Mouse (Mus musculus) heart, adult 11 months (tissue): ENCODE measurements around the gene Cdkn1c.

ENCODE experiments used
- DNase-seq: peaks from one replicate; pipeline ENCODE4 v3.0.0; 2022

Gene Cdkn1c

DNA sequence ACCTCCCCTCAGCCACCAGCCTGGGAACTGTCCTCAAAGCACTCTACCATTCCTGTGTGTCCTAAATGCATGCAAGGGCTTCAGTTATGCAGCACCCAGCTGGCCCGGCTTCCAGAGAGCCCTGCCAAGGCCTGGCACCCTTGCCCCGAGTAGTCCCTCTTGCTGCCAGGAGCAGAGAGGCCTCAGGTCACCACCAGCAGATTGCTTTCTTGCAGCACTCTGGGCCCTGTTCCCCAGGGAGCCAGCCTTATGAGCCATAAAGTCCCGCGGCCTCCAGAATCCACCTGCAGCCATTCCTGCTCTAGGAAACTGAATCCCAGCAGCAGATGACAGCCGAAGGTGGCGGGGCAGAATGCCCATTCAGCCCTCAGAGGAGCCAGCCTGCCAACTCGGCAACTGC is 27.5 kb downstream of the Cdkn1c start:
- DNase-seq, result peak; percentile 98

DNA sequence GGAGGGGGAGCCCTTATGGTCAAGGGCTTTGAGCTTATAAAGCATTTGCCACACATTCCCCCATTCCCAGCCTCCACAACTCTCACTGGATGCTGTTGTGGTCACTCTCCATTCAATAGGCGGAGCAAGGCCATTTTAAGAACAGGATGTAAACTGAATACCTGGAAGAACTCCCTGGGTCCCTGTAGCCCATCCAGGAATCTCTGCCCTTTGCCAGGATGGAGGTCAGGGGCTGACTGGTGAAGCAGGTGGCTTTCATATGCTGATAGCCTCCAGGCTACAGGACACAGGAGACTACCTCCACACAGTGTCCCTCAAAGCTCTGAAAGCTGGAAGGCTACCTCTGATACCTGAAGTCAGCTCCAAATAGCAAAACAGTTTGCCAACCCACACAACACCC is 28.2 kb downstream of the Cdkn1c start:
- DNase-seq, result peak; percentile 95

DNA sequence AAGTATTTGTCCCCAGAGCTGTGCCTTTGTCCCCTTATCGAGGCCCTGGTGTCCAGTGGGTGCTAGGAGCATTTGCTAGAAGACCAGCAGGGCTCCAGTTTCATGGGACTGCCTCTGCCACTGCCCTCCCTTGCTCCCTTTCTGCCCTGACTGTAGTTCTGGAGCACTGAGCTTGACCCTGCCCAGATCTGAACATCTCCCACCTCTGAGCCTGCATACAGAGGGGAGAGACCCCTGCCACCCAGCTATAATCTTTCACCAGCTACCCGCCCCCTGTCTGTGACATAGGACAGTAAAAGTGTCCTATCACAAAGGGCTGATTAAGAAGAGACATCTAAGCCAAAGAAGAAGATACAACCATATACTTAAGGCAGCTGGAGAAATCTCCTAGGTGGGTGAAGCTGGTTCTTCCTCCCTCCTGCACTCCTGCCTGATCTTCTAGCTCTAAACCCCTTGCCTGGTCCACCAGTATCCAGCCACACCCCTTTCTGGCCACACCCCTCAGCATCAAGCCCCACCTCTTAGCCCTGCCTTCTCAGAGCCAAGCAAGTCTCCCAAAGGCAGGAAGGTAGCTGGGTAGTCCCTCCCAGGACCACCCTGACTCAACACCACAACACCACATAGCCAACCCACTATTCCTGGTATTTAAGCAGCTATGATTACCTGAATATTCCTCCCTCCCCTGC is 31.9 kb downstream of the Cdkn1c start:
- DNase-seq, result no peak

DNA sequence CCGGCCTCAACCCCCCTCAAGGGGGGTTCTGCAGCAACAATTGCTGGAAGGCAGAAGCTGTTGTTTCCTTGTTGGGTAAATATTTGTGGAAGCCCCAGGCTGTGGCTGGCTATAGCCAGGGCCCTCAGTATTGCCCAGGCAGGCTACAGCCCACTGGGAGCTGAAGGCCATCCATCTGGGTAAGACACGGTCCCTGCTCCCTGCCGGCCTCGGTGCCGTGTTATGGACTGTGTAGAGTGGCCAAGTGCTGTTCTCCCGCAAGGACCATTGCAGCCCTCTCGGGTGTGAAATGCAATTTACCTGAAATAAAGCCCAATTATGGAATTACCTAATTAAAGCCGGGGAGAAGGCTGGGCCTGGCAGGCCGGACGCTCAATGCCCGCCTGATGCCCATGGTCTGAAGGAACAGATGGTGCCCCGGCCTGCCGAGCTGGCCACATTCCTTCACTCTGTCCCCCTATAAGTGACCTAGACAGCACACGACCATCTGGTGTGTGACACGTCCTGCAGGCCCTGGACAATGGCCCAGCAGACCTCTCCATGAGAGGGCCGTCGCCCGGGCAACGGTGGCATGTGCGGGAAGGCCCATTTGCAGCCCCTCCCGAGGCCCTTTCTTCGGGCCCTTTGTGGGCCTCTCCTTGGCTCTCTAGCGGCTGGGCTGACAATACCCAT is 32.6 kb downstream of the Cdkn1c start:
- DNase-seq, result no peak

DNA sequence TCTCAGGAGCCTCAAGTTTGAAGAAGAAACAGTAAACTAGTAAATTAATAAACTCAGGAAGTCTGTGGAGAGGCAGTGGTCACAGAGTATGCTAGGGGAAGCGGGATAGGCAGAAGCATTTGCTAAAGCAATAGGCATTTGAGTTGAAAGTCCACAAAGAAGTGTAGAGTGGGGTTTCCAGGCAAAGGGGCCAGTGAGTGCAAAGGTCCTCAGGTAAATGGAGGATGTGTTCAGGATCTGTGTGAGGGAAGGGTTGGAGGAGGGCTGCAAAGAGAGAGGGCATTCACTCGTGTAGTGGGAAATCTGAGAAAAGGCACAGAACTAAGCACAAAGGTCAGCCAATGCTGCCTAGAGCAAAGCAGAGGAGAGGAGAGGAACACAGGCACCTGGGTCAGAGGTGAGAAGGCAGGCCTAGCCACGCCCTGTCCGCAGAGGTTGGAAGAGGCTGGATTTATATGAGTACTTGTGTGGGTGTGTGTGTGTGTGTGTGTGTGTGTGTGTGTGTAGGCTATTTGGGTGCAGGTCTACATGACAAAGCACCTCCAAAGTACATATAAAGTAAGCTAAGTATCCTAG is 41.2 kb downstream of the Cdkn1c start:
- DNase-seq, result no peak

DNA sequence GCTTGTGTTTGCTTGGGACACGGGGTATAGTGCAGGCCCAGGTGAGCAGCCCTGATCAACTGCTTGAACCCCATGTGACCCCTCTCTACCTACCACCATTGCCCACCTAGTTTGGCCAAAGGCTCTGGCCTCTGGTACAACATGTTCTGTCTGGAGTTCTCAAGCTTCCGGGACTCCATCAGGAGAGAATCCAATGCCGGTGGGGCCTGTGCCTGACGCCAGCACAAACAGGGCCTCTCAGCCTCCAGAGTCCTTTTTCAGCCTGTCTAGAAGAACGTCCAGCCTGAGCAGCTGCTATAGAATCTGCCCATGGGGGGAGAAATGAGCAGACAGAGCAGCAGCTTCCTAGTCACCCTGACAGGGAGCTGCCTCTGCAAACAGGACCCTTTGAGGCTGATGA is 43.0 kb downstream of the Cdkn1c start:
- DNase-seq, result peak; percentile 94

DNA sequence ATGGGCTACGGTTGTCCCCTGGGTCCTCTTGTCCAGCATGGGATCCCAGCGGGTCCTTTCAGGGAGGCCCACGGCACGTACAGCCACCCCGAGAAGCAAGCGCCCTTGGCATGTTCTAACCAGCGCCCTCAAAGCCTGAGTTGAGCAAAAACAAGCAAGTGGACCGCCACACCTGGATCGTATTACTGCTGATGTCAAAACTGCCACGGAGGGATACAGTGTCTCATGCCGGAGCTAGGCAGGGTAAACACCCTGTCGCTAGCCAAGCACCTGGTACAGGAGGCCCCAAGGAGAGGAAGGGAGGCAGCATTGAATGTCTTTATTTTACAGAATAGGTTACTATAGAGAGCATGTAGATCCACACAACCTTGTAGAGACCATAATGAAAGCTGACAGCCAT is 44.4 kb downstream of the Cdkn1c start:
- DNase-seq, result no peak

DNA sequence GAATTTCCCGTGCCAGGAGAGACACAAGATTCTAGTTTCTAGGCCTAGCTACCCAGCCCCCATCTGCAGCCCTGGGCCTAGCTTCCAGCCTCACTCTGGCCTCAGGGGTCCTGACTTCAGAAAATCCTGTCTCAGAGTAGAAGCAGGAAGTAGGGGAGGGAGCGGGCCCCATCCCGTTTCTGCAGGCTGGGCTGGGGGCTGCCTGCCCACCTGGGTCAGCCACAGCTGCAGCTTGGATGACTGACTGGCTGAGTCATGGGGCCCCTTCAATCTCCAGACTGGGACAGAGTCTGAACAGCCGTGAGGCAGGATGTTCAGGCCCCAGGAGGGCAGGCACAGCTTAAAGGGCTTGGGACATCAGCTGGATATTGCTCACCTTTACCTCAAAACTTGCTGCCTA is 45.8 kb downstream of the Cdkn1c start:
- no peak for DNase-seq

DNA sequence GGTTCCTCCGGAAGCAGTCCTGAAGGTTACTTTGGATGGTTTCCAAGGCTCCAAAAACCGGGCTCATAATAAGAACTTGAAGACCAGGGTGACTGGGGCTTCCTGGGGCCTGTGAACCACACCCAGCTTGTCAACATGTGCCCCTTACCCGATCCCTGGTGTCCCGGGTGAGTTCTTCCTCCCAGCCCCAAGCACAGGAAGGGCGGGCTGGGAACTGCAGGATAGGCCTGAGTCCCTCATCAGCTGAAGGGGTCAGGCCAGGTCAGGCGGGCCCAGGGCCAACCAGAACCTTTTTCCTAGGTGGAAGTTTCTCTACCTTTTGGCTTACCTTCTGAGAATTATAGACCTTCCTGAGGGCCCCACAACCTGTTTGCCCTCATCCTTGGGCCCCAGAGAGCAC is 48.2 kb downstream of the Cdkn1c start:
- peak; percentile 99 for DNase-seq

DNA sequence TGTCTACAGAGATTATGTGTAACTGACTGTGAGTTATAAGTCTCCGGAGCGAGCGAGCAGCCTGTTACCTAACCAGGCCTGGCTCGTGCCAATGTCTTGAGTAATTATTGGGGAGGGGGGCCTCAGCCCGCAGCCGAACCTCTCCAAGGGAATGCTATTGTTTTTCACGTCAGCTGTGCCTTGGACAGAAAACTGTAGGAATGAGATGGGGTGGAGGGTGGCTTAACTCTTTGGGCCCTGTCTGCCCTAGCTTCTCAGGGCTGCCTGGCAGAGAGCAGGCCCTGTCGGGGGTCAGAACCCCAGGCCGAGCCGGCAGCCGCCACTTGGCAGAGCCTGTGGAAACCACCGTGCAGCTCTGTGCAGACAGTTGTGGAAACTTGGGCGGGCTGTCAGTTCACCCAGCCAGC is 52.2 kb downstream of the Cdkn1c start:
- DNase-seq, result peak; percentile 98
